Mouse (Mus musculus) neutrophil, adult 5-6 weeks (primary cell): ENCODE data around the gene Hoxb2. TPM values are rescaled to one million over a fixed set of nuclear protein-coding genes. Genes with fewer than 3 reads are reported as not detected.
A peak's percentile ranks its signal among the peaks of the same experiment; 100 is the strongest.

ENCODE experiments used
- ATAC-seq: fragments of 151-379, 151-347 bp; 2 replicates; pipeline ENCODE4 v1.8.0; 2017; ENCODE audit warnings: mild to moderate bottlenecking, moderate TSS enrichment; ENCODE audit not compliant: insufficient number of reproducible peaks, poor library complexity, low FRiP score, severe bottlenecking; ENCODE audit errors: extremely low read depth
- total RNA-seq: library from RNA; stranded (forward); fragments of 200-1000 nt; gene quantifications from 2 replicates; pipeline ENCODE4 v1.2.3, GENCODE M21; 2017

The Hoxb2 gene
- total RNA-seq, 1 experiment from 2014 or later, result not detected

- no peak for ATAC-seq
Measured at GRCm38 (mm10) chr11:96314671-96315343, 35.5 kb upstream of the Hoxb2 start.

- no peak for ATAC-seq
Measured at GRCm38 (mm10) chr11:96315344-96315681, 35.0 kb upstream of the Hoxb2 start.

- ATAC-seq, result no peak
Measured at GRCm38 (mm10) chr11:96316696-96317607, 33.4 kb upstream of the Hoxb2 start.

GRCm38 (mm10) chr11:96317608-96318367 is 32.5 kb upstream of the Hoxb2 start, which contains the start of gene Hoxb4:
Hoxb4 (plus strand) TSS chr11:96318267.
- ATAC-seq, result no peak

GRCm38 (mm10) chr11:96318368-96319070 is 31.8 kb upstream of the Hoxb2 start:
- ATAC-seq, result peak; percentile 63

- ATAC-seq, result no peak
Measured at GRCm38 (mm10) chr11:96319071-96319902, 31.0 kb upstream of the Hoxb2 start.

- no peak for ATAC-seq
Measured at GRCm38 (mm10) chr11:96319910-96320309, 30.4 kb upstream of the Hoxb2 start.

- ATAC-seq, result no peak
Measured at GRCm38 (mm10) chr11:96320688-96321087, 29.6 kb upstream of the Hoxb2 start.

- no peak for ATAC-seq
Measured at GRCm38 (mm10) chr11:96321846-96322245, 28.5 kb upstream of the Hoxb2 start.

GRCm38 (mm10) chr11:96322738-96323137 is 27.6 kb upstream of the Hoxb2 start:
- no peak for ATAC-seq

- ATAC-seq, result no peak
Measured at GRCm38 (mm10) chr11:96323154-96323553, 27.2 kb upstream of the Hoxb2 start, which contains the start of gene Hoxb3. Hoxb3 (plus strand) TSS chr11:96323326.

- ATAC-seq, result no peak
Measured at GRCm38 (mm10) chr11:96324125-96324524, 26.2 kb upstream of the Hoxb2 start.

- ATAC-seq, result no peak
Measured at GRCm38 (mm10) chr11:96324965-96325364, 25.4 kb upstream of the Hoxb2 start.

- ATAC-seq, result no peak
Measured at GRCm38 (mm10) chr11:96325747-96326212, 24.5 kb upstream of the Hoxb2 start.

GRCm38 (mm10) chr11:96326705-96327104 is 23.6 kb upstream of the Hoxb2 start:
- no peak for ATAC-seq

GRCm38 (mm10) chr11:96327122-96327521 is 23.2 kb upstream of the Hoxb2 start:
- no peak for ATAC-seq

GRCm38 (mm10) chr11:96327750-96328149 is 22.6 kb upstream of the Hoxb2 start:
- ATAC-seq, result no peak

- ATAC-seq, result no peak
Measured at GRCm38 (mm10) chr11:96328605-96329004, 21.7 kb upstream of the Hoxb2 start.
